Mouse (Mus musculus): ENCODE results near the gene Stpg2. TPM values are rescaled to one million over a fixed set of nuclear protein-coding genes. Genes with fewer than 3 reads are reported as not detected.
"Not testable (repeated sequence)": the region's sequence is repeated elsewhere in the genome, so short reads cannot be mapped to it uniquely, and the experiment has no call there.

Gene Stpg2
- polyA plus RNA-seq, 1 experiment from 2014 or later = not detected

GRCm38 (mm10) chr3:139509275-139509985 lies 303.9 kb downstream of the Stpg2 start:
- H3K27me3 ChIP-seq (ENCODE audit: insufficient read depth, low read length) = no peaks in the 10 kb centered on the region
- TF ChIP-seq CTCF (IDR thresholded peaks at IDR 0.05; ENCODE audit: low read depth) = no peak
- TF ChIP-seq EP300 (IDR thresholded peaks at IDR 0.05; ENCODE audit: low read depth) = no peak
- ATAC-seq (no peak), DNase-seq (no peak)
- no peak overlapping the region for H3K27ac ChIP-seq (ENCODE audit: low read depth)
- H3K9me3 ChIP-seq (ENCODE audit: low read length) = no peaks in the 10 kb centered on the region
- H3K9ac ChIP-seq (replicated peaks) = no peak overlapping the region
- H3K4me1 ChIP-seq (ENCODE audit: insufficient read depth) = no peaks in the 10 kb centered on the region
- H3K4me3 ChIP-seq (ENCODE audit: low read depth, low read length) = no peak overlapping the region
- no peak overlapping the region for H3K4me2 ChIP-seq (ENCODE audit: low read depth, low read length)
- H3K36me3 ChIP-seq (replicated peaks; ENCODE audit: insufficient read depth, low read length) = no peaks in the 10 kb centered on the region
- 55% methylated on average over 6 of the region's 6 CpGs for WGBS (ENCODE audit: insufficient replicate concordance)

GRCm38 (mm10) chr3:139578496-139578895 lies 373.0 kb downstream of the Stpg2 start:
- TF ChIP-seq EP300 (IDR thresholded peaks at IDR 0.05; ENCODE audit: low read depth) = no peak
- no peak for TF ChIP-seq CTCF (IDR thresholded peaks at IDR 0.05; ENCODE audit: low read depth)
- no peak overlapping the region for H3K27ac ChIP-seq (ENCODE audit: low read depth)
- H3K4me3 ChIP-seq (ENCODE audit: low read depth, low read length) = no peak overlapping the region
- no peaks in the 10 kb centered on the region for H3K36me3 ChIP-seq (replicated peaks; ENCODE audit: insufficient read depth, low read length)
- H3K27me3 ChIP-seq (ENCODE audit: insufficient read depth, low read length) = no peaks in the 10 kb centered on the region
- no peaks in the 10 kb centered on the region for H3K4me1 ChIP-seq (ENCODE audit: insufficient read depth)
- ATAC-seq = no peak
- no peak for DNase-seq
- H3K9ac ChIP-seq (replicated peaks) = no peak overlapping the region
- H3K9me3 ChIP-seq (ENCODE audit: low read length) = no peaks in the 10 kb centered on the region
- no peak overlapping the region for H3K4me2 ChIP-seq (ENCODE audit: low read depth, low read length)
- 78% methylated on average over 2 of the region's 2 CpGs for WGBS (ENCODE audit: insufficient replicate concordance)

- Histone ChIP-seq H3K4me1 (ENCODE audit: insufficient read depth) (no peaks in the 10 kb centered on the region), H3K9ac (replicated peaks) (no peak overlapping the region), H3K9me3 (ENCODE audit: low read length) (no peaks in the 10 kb centered on the region), H3K4me3 (ENCODE audit: low read depth, low read length) (no peak overlapping the region), H3K36me3 (replicated peaks; ENCODE audit: insufficient read depth, low read length) (no peaks in the 10 kb centered on the region), H3K4me2 (ENCODE audit: low read depth, low read length) (no peak overlapping the region), H3K27me3 (ENCODE audit: insufficient read depth, low read length) (no peaks in the 10 kb centered on the region), H3K27ac (ENCODE audit: low read depth) (no peak overlapping the region)
- no peak for TF ChIP-seq EP300 (IDR thresholded peaks at IDR 0.05; ENCODE audit: low read depth)
- no peak for TF ChIP-seq CTCF (IDR thresholded peaks at IDR 0.05; ENCODE audit: low read depth)
- DNase-seq = no peak
- ATAC-seq = no peak
Measured at GRCm38 (mm10) chr3:139581298-139581697, 375.8 kb downstream of the Stpg2 start.

GRCm38 (mm10) chr3:139599508-139599907 lies 394.0 kb downstream of the Stpg2 start:
- H3K27me3 ChIP-seq (ENCODE audit: insufficient read depth, low read length) = no peaks in the 10 kb centered on the region
- no peak for TF ChIP-seq EP300 (IDR thresholded peaks at IDR 0.05; ENCODE audit: low read depth)
- TF ChIP-seq CTCF (IDR thresholded peaks at IDR 0.05; ENCODE audit: low read depth) = no peak
- no peaks in the 10 kb centered on the region for H3K36me3 ChIP-seq (replicated peaks; ENCODE audit: insufficient read depth, low read length)
- H3K27ac ChIP-seq (ENCODE audit: low read depth) = no peak overlapping the region
- H3K4me3 ChIP-seq (ENCODE audit: low read depth, low read length) = no peak overlapping the region
- no peak overlapping the region for H3K4me2 ChIP-seq (ENCODE audit: low read depth, low read length)
- no peaks in the 10 kb centered on the region for H3K9me3 ChIP-seq (ENCODE audit: low read length)
- ATAC-seq (no peak), DNase-seq (no peak)
- no peak overlapping the region for H3K9ac ChIP-seq (replicated peaks)
- WGBS (ENCODE audit: insufficient replicate concordance) = 52% methylated on average over 3 of the region's 3 CpGs
- H3K4me1 ChIP-seq (ENCODE audit: insufficient read depth) = no peaks in the 10 kb centered on the region

GRCm38 (mm10) chr3:139608267-139608666 lies 402.8 kb downstream of the Stpg2 start:
- not testable (repeated sequence) for DNase-seq

GRCm38 (mm10) chr3:139614641-139615040 lies 409.1 kb downstream of the Stpg2 start:
- no peak overlapping the region for H3K4me3 ChIP-seq (ENCODE audit: low read depth, low read length)
- H3K4me2 ChIP-seq (ENCODE audit: low read depth, low read length) = no peak overlapping the region
- H3K27ac ChIP-seq (ENCODE audit: low read depth) = no peak overlapping the region
- 53% methylated on average over 3 of the region's 3 CpGs for WGBS (ENCODE audit: insufficient replicate concordance)
- no peak overlapping the region for H3K9ac ChIP-seq (replicated peaks)
- no peak for DNase-seq
- H3K27me3 ChIP-seq (ENCODE audit: insufficient read depth, low read length) = no peaks in the 10 kb centered on the region
- no peak for ATAC-seq
- TF ChIP-seq EP300 (IDR thresholded peaks at IDR 0.05; ENCODE audit: low read depth) = no peak
- no peak for TF ChIP-seq CTCF (IDR thresholded peaks at IDR 0.05; ENCODE audit: low read depth)
- no peaks in the 10 kb centered on the region for H3K36me3 ChIP-seq (replicated peaks; ENCODE audit: insufficient read depth, low read length)
- no peaks in the 10 kb centered on the region for H3K9me3 ChIP-seq (ENCODE audit: low read length)
- no peaks in the 10 kb centered on the region for H3K4me1 ChIP-seq (ENCODE audit: insufficient read depth)

More at GRCm38 (mm10) chr3:139608267-139608666, 402.8 kb downstream of the Stpg2 start:
- not testable (repeated sequence) for ATAC-seq; H3K9me3 ChIP-seq (ENCODE audit: low read length); H3K4me1 ChIP-seq (ENCODE audit: insufficient read depth); H3K27ac ChIP-seq (ENCODE audit: low read depth); H3K4me2 ChIP-seq (ENCODE audit: low read depth, low read length); H3K9ac ChIP-seq (replicated peaks); H3K4me3 ChIP-seq (ENCODE audit: low read depth, low read length); H3K27me3 ChIP-seq (ENCODE audit: insufficient read depth, low read length); H3K36me3 ChIP-seq (replicated peaks; ENCODE audit: insufficient read depth, low read length)

GRCm38 (mm10) chr3:139615791-139616190 lies 410.3 kb downstream of the Stpg2 start:
- Histone ChIP-seq H3K9me3 (ENCODE audit: low read length) (no peaks in the 10 kb centered on the region), H3K36me3 (replicated peaks; ENCODE audit: insufficient read depth, low read length) (no peaks in the 10 kb centered on the region), H3K9ac (replicated peaks) (no peak overlapping the region), H3K27me3 (ENCODE audit: insufficient read depth, low read length) (no peaks in the 10 kb centered on the region), H3K4me2 (ENCODE audit: low read depth, low read length) (no peak overlapping the region), H3K4me3 (ENCODE audit: low read depth, low read length) (no peak overlapping the region), H3K27ac (ENCODE audit: low read depth) (no peak overlapping the region), H3K4me1 (ENCODE audit: insufficient read depth) (no peaks in the 10 kb centered on the region)
- DNase-seq = no peak
- TF ChIP-seq EP300 (IDR thresholded peaks at IDR 0.05; ENCODE audit: low read depth) = no peak
- TF ChIP-seq CTCF (IDR thresholded peaks at IDR 0.05; ENCODE audit: low read depth) = no peak
- 87% methylated on average over 7 of the region's 7 CpGs for WGBS (ENCODE audit: insufficient replicate concordance)
- no peak for ATAC-seq
